Mouse (Mus musculus) ES-E14 (cell line): ENCODE measurements around the gene Slc46a1. TPM values are rescaled to one million over a fixed set of nuclear protein-coding genes. Genes with fewer than 3 reads are reported as not detected.

Experiments used
- DNase-seq: peaks from one replicate; pipeline ENCODE4 v3.0.0-alpha.2; 2013; ENCODE audit warnings: low read depth, low spot score
- H3K27ac ChIP-seq: 2 replicates; pipeline ENCODE4 v1.5.1; 2012; ENCODE audit warnings: low read depth, mild to moderate bottlenecking, low read length, moderate library complexity, mixed read lengths; ENCODE audit not compliant: poor library complexity, insufficient read depth, severe bottlenecking
- H3K36me3 ChIP-seq: 2 replicates; pipeline ENCODE4 v1.6.1; 2012; ENCODE audit warnings: mild to moderate bottlenecking, low read length, moderate library complexity, mixed read lengths; ENCODE audit not compliant: control insufficient read depth, poor library complexity, insufficient read depth, severe bottlenecking
- H3K4me1 ChIP-seq, 2 experiments: fragments of 150-350 bp in 1 of 2; sonication (generic) in 1 of 2; 2 replicates each; pipeline ENCODE4 v1.6.1; 2012; ENCODE audit warnings: low read length in 2 of 2, mild to moderate bottlenecking in 1 of 2, mixed read lengths in 1 of 2; ENCODE audit not compliant: control insufficient read depth in 2 of 2, insufficient read depth in 2 of 2, poor library complexity in 1 of 2
- H3K4me3 ChIP-seq, 2 experiments: fragments of 150-350 bp in 1 of 2; sonication (generic) in 1 of 2; 2 replicates each; pipeline ENCODE4 v1.5.1; 2012; ENCODE audit warnings: low read length in 2 of 2, low read depth in 1 of 2, mild to moderate bottlenecking in 1 of 2, mixed read lengths in 1 of 2; ENCODE audit not compliant: insufficient read depth in 1 of 2, poor library complexity in 1 of 2, severe bottlenecking in 1 of 2
- H3K9ac ChIP-seq: 2 replicates; pipeline ENCODE4 v1.6.1; 2012; ENCODE audit warnings: low read depth, mild to moderate bottlenecking, low read length, mixed read lengths; ENCODE audit not compliant: poor library complexity, insufficient read depth, severe bottlenecking
- H3K9me3 ChIP-seq: fragments of 150-350 bp; sonication (generic); 2 replicates; pipeline ENCODE4 v1.6.1; 2012; ENCODE audit warnings: low read depth, mild to moderate bottlenecking, low read length; ENCODE audit not compliant: control insufficient read depth, insufficient read depth
- CHD2 ChIP-seq: IDR thresholded peaks from 2 replicates; pipeline ENCODE4 v1.6.1; 2014; ENCODE audit warnings: mild to moderate bottlenecking, low read depth, low read length, inconsistent platforms
- HCFC1 ChIP-seq: IDR thresholded peaks from 2 replicates; pipeline ENCODE4 v1.6.1; 2012; ENCODE audit warnings: low read length, inconsistent platforms, borderline replicate concordance; ENCODE audit not compliant: insufficient read depth
- MAFK ChIP-seq: IDR thresholded peaks from 2 replicates; pipeline ENCODE4 v1.6.1; 2014; ENCODE audit warnings: mild to moderate bottlenecking, low read depth, low read length, inconsistent platforms; ENCODE audit not compliant: insufficient read depth
- ZC3H11A ChIP-seq: IDR thresholded peaks from 2 replicates; pipeline ENCODE4 v1.6.1; 2012; ENCODE audit warnings: low read depth, mild to moderate bottlenecking, inconsistent platforms, low read length, borderline replicate concordance
- ZNF384 ChIP-seq: IDR thresholded peaks from 2 replicates; pipeline ENCODE4 v1.6.1; 2012; ENCODE audit warnings: low read depth, low read length, inconsistent platforms
- in situ Hi-C, 2 experiments: fragments of 600-800 bp; cut with MboI; formaldehyde crosslinking; loops; one replicate each; pipeline ENCODE4 v1.15.1; 2025; ENCODE audit warnings: low sequenced_read_pairs in 2 of 2, inconsistent platforms in 1 of 2; ENCODE audit not compliant: unreplicated experiment in 2 of 2
- total RNA-seq: library from RNA; depleted of rRNA; stranded (reverse); fragments of 300-350 nt; gene quantifications from 2 replicates; pipeline ENCODE4 v1.2.3, GENCODE M21; 2012

Slc46a1 gene
- total RNA-seq, 1 experiment: 21.4 TPM

GRCm38 (mm10) chr11:78466242-78466912, 880 bp downstream of the Slc46a1 start:
- in situ Hi-C loops: no loop called here
- no peak for TF ChIP-seq ZC3H11A
- no peak for TF ChIP-seq CHD2
- no peak for TF ChIP-seq MAFK
- no peak for TF ChIP-seq ZNF384
- no peak for TF ChIP-seq HCFC1
- Histone ChIP-seq H3K9ac (peak overlapping the region; percentile 89; the same call in 1 of the 2 replicates), H3K27ac (no peak overlapping the region), H3K4me3 (peak overlapping the region; percentile 89 to 92), H3K9me3 (no peaks in the 10 kb centered on the region), H3K4me1 (peaks cover 0 to 20% of the 10 kb centered on the region in 2 experiments; a peak in 2 of 4 replicates), H3K36me3 (no peaks in the 10 kb centered on the region)
- no peak for DNase-seq

GRCm38 (mm10) chr11:78467515-78467914, 2.0 kb downstream of the Slc46a1 start:
- in situ Hi-C loops: no loop called here
- TF ChIP-seq ZC3H11A (no peak), ZNF384 (no peak), CHD2 (no peak), MAFK (no peak), HCFC1 (no peak)

GRCm38 (mm10) chr11:78467932-78468331, 2.4 kb downstream of the Slc46a1 start:
- Histone ChIP-seq H3K36me3 (no peaks in the 10 kb centered on the region), H3K4me3 (no peak overlapping the region), H3K9me3 (no peaks in the 10 kb centered on the region), H3K4me1 (peaks cover 0 to 20% of the 10 kb centered on the region in 2 experiments; a peak in 2 of 4 replicates), H3K27ac (no peak overlapping the region), H3K9ac (no peak overlapping the region)
- DNase-seq: no peak
- in situ Hi-C loops: no loop called here
- TF ChIP-seq HCFC1 (no peak), ZNF384 (no peak), ZC3H11A (no peak), CHD2 (no peak), MAFK (no peak)

More at GRCm38 (mm10) chr11:78467515-78467914, 2.0 kb downstream of the Slc46a1 start:
- no peaks in the 10 kb centered on the region for H3K36me3 ChIP-seq
- no peak for DNase-seq
- H3K9ac ChIP-seq: no peak overlapping the region
- H3K27ac ChIP-seq: no peak overlapping the region
- peaks cover 0 to 20% of the 10 kb centered on the region in 2 experiments; a peak in 2 of 4 replicates for H3K4me1 ChIP-seq
- no peak overlapping the region for H3K4me3 ChIP-seq
- no peaks in the 10 kb centered on the region for H3K9me3 ChIP-seq

GRCm38 (mm10) chr11:78471326-78472103, 6.0 kb downstream of the Slc46a1 start:
- DNase-seq: no peak
- in situ Hi-C loops: no loop called here
- Histone ChIP-seq H3K4me3 (no peak overlapping the region), H3K4me1 (peaks cover 0 to 2% of the 10 kb centered on the region in 2 experiments; a peak in 1 of 4 replicates), H3K9ac (no peak overlapping the region), H3K36me3 (no peaks in the 10 kb centered on the region), H3K9me3 (no peaks in the 10 kb centered on the region), H3K27ac (no peak overlapping the region)
- TF ChIP-seq ZC3H11A (no peak), HCFC1 (no peak), ZNF384 (no peak), MAFK (no peak), CHD2 (no peak)
